Mouse (Mus musculus) right cerebral cortex, postnatal 10 days (tissue): ENCODE measurements at regions not wholly inside any gene's neighbourhood (a gene's known extent, or its start where the extent isn't known, plus 50 kb on each side); places are given as distances from the start of the nearest gene placed in this dataset.

Experiments
- DNase-seq, 2 experiments: peaks; one replicate each; pipeline ENCODE4 v3.0.0; 2021; ENCODE audit warnings: low spot score in 2 of 2

- no peak for DNase-seq
Observed at GRCm38 (mm10) chr7:70483536-70483935, 117.0 kb upstream of the Nr2f2 start.

GRCm38 (mm10) chr7:70481880-70482279, 115.3 kb upstream of the Nr2f2 start:
- no peak for DNase-seq

DNA sequence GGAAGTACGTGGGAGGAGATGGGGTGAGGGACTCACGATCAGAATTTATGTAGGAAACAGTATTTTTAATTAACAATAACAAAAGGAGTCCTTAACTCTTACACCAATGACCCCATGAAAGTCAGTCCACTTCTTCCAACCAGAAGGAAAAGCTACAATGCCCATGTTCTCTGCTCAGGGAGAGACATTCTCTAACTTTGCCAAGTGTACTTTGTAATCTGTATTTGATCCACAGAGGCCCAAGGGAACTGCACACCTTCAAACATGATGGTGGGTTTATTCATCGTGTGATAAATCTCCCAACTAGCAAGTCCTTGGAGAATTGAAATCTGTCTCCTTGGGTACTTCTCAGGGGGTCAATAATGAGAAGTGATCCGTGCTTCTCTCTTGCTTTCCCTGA, 106.3 kb upstream of the Nr2f2 start:
- DNase-seq: no peak

GRCm38 (mm10) chr7:70470557-70470956, 104.0 kb upstream of the Nr2f2 start:
- DNase-seq: no peak

GRCm38 (mm10) chr7:70462131-70462530, 95.6 kb upstream of the Nr2f2 start:
- DNase-seq: no peak

- DNase-seq: no peak
Observed at GRCm38 (mm10) chr7:70454525-70454924, 88.0 kb upstream of the Nr2f2 start.

DNA sequence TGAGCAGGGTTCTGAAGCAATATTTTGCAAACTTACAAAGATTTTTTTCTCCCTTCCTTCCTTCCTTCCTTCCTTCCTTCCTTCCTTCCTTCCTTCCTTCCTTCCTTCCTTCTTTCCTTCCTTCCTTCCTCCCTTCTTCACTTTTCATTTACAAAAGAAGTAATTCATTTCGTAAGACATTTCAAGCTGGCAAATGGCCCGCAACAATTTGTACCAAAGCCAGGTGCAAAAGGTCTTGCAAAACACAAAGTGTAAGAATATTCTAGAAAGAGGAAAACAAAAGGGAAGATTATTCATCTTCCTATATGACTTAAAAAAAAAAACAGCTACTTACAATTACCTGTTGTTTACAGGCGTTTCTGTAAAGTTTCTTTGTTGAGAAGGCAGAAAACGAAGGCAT, 86.3 kb upstream of the Nr2f2 start:
- DNase-seq: no peak

- DNase-seq: no peak
Observed at GRCm38 (mm10) chr7:70438908-70439307, 72.4 kb upstream of the Nr2f2 start.

- DNase-seq: no peak
Observed at GRCm38 (mm10) chr7:70433838-70434237, 67.3 kb upstream of the Nr2f2 start.

GRCm38 (mm10) chr7:70433358-70433757, 66.8 kb upstream of the Nr2f2 start:
- DNase-seq: no peak

DNA sequence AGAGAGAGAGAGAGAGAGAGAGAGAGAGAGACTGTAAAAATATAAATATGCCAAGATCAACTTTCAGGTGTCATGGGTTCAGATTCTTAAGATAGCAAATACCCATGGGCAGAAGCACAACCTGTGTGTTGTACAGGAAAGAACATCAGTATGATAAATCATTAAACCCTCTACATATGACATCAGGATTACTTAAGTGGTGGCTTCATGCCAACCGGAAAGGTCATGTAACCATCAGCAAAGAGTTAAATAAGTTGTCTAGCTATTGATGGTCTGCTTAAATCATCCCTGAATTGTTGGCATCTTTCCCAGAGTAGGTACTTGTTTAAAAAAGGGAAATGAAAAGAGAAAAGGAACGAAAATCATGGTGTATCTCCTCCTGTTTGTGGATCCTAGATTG, 65.2 kb upstream of the Nr2f2 start:
- no peak for DNase-seq

- DNase-seq: no peak
Observed at GRCm38 (mm10) chr7:70429326-70429725, 62.8 kb upstream of the Nr2f2 start.

GRCm38 (mm10) chr7:70424231-70424620, 57.7 kb upstream of the Nr2f2 start:
- DNase-seq: no peak

GRCm38 (mm10) chr7:70423524-70424230, 57.1 kb upstream of the Nr2f2 start:
- no peak for DNase-seq

DNA sequence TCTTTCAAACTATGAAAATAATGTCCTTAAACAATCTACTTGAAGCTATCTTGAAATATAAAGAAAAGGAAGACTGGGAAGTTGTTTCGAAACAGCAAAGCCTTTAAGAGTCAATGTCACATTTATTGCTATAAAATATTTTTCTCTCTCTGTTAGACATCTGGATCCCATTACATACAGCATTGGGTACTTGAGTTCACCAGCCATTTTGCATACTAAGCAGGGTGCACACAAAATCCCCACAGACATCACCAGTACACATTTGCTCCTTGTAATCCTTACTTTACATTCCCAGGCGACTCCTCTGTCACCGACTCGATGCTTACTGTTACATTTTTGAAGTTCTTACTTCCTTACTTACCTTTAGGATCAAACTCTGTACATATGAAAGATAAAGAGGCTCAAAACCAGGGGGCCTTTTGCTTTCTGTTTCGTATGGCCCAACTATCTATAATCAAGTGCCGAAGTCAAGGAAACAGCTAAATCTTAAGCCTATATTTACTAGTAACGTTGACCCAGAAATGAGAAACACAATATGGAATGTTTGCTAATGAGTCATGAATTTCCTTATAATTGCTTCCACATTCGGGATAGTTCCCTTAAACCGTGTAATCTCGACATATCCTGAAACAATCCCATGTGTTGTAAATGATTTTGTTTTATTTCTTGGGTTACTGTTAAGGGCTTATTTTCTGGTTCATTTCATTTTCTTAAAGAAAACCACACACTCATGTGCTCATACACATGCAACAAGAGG, 49.8 kb upstream of the Nr2f2 start:
- DNase-seq: no peak
